Mouse (Mus musculus): ENCODE measurements at regions not wholly inside any gene's neighbourhood (a gene's known extent, or its start where the extent isn't known, plus 50 kb on each side); places are given as distances from the start of the nearest gene placed in this dataset.

GRCm38 (mm10) chr2:159361371-159361770 is 566.8 kb downstream of the Dhx35 start:
- no peak for DNase-seq (ENCODE audit: low read depth)

DNA sequence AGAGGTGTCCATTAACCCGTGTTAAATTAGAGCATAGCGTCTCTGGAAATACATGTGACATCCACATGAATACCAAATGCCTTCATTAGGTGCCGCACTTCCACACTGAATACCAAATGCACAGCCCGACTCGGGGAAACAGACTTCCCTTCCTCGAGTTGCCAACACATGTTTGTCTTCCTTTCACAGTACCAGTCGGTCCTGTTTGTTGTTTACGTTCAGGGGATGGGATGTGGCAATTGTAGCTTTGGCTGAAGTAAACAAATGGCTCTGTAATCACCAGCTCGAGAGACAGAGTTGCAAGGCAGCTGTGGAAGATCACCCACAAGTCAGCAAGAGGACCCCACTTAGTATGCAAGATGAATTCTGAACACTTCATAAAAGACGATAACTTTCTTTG is 598.3 kb downstream of the Dhx35 start:
- DNase-seq (ENCODE audit: low read depth): no peak

- DNase-seq (ENCODE audit: low read depth): no peak
Measured at GRCm38 (mm10) chr2:159401421-159402100, 607.0 kb downstream of the Dhx35 start.

- no peak for DNase-seq (ENCODE audit: low read depth)
Measured at GRCm38 (mm10) chr2:159404940-159405339, 610.3 kb downstream of the Dhx35 start.

DNA sequence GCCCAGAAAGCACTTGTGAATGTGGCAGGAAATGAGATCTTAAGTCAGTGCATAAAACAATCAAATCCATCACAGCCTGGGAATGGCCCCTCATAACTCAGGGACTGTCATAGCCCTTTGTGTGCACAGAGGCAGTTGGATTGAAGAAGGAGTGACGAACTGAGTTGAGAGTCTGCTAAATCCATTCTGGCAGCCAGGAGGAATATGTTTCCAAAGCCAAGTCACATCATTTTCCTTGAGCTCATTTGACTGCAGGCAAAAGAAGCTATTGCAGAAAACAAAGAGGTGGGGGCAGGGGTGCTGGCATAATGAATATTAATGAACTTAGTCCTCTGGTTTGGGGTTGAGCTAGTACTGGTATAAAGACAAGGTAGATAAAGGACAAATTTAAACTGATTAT is 620.0 kb downstream of the Dhx35 start:
- DNase-seq (ENCODE audit: low read depth): no peak

DNA sequence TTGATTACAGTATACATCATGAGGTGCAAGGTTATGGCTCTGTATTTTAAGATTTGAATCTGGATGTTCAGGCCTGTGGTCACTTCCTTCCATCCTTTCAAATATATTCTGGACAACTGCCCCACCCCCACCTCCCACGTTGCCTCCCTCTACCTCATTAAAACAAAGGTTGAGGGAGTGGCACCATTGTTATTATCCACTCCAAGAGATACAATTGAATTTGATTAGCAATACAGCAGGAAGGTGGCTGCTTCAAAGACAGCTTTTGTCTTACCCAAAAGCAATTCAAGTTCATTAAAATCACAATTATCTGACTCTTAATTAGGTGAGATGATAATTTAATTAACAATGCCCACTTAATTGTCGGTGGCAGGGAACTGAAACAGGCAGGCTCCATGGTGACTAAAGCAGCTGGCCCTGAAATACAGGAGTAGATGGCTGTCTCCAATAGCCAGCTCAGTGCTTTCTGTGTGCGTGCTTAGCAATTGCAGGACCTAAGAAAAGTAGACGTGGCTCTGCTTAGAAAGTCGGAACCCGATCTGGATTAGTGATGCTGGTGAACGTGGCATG is 623.8 kb downstream of the Dhx35 start:
- DNase-seq (ENCODE audit: low read depth): no peak

GRCm38 (mm10) chr2:159422281-159422937 is 627.8 kb downstream of the Dhx35 start:
- no peak for DNase-seq (ENCODE audit: low read depth)

DNA sequence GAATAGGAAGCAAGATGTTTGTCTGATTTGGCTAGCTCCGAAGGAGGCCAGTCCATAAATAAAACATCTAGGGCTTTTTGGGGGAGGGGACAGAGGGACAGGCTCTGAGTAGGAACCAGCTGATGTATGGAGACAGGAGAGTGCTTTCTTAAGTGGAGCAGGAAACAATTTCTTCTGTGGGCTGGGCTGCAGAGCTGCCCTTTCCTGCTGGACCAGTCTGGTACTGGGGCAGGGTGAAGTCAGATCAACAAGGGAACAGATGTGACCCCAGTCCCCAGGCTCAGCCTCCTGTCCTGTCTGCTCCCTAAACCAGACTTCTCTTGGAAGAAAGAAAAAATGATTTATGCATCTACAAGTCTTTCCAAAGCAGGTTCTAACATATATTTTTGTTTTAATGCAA is 633.6 kb downstream of the Dhx35 start:
- DNase-seq (ENCODE audit: low read depth): no peak

DNA sequence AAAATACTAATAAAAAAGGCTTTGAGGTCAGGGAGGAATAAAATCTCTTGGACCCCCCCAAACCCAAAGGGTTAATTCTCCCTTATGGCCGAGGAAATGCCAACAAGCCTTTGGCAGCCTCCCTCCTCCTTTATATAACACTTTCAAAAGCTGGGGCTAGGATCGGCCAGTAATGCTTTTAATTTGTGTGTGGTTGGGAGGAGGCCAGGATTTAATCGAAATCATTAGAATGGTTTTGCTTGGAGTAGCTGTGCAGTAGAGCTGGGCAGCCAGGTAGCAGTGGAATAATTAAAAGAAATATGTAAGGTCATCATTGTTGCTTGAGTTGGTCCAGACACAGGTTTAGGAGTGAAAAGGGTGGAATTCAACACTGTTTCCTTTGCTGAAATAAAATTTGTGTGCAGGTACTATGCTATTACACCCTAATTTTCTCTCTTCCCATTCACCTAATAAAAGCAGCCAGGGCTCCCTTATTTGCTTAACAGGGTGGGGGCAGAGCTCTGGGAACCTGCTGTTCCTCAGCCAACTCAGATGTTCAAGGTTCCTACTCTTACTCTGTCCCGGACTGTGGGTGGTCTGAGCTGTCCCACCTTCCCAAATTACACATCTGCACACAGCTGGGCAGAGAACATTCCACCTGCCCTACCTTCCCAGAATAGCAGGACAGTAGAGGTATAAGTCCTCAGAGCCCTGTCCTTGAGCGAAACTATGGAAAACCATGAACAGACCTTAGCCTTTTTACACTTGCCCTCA is 636.1 kb downstream of the Dhx35 start:
- no peak for DNase-seq (ENCODE audit: low read depth)

DNA sequence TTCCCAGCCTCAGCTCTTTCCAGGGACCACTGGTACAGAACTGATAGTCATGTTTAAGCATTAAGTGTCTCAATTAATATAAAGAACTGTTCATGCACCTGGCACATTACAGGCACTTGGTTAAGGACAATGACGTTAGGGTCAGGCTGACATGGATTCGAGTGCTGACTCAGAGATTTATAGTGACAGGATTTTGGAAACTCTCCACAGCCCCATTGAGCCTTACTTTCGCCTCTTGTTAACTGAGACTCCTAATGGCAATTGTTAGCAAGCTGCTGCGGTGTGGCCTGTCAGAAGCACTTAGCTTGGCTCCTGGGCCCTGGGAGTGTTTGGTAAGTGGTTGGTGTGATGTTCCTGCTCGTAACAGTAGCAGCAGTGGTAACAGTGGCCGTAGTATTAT is 644.4 kb downstream of the Dhx35 start:
- DNase-seq (ENCODE audit: low read depth): no peak

DNA sequence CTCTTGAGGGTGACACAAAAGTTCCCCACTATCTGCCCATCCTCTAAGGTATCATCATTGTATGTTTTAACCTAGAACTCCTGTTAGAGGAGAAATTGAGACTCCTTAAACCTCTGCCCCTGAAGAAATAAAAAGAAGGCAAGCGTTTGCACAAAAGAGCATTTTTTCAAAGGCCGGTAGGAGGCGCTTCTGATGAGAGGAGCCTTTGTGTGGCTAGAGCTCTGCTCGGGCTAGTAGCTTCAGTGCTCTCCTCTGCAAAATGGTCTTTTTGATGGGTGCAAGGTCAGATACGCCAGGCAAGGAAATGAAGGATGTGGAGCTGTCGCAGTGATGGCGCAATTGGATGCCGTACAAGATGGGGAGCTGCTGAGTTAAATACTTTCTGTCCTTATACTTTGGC is 649.0 kb downstream of the Dhx35 start:
- DNase-seq (ENCODE audit: low read depth): no peak

DNA sequence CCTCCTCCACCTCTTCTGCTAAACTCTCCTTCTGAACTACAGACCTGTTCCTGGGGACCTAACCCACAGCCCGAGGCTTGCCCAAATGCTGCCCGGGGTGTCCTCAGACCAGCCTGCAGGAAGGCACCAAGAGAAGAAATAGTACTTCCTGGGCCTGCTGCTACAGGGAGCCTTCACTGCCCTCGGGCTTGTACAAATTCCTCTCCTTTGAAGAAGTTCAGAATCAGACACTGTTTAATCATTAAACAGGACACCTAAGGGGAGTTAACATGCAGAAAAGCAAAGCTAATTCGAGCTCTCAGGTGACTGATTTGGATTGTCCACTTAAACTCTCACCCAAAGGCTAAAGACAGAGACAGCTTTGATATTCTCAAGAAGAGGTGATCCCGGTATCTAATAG is 651.8 kb downstream of the Dhx35 start:
- no peak for DNase-seq (ENCODE audit: low read depth)

- DNase-seq (ENCODE audit: low read depth): no peak
Measured at GRCm38 (mm10) chr2:159446886-159447285, 652.3 kb downstream of the Dhx35 start.

DNA sequence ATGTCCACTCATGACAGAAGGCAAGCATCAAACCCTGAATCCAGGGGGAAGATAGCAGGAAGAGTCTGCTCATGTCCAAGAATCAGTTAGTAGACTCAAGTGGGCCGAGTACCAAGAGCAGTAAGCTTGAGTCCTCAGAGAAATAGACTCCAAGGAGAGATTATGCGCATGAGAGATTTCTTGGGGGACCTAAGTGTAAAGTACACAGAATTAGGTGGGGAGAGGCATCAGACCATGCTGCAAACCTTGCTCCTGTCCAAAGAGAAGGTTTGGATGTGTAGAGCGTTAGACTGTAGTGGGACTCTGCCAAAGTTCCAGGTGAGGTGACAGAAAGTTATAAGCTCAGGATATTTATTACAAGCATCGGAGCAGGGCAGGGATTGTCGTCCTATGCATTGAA is 654.4 kb downstream of the Dhx35 start:
- DNase-seq (ENCODE audit: low read depth): no peak

DNA sequence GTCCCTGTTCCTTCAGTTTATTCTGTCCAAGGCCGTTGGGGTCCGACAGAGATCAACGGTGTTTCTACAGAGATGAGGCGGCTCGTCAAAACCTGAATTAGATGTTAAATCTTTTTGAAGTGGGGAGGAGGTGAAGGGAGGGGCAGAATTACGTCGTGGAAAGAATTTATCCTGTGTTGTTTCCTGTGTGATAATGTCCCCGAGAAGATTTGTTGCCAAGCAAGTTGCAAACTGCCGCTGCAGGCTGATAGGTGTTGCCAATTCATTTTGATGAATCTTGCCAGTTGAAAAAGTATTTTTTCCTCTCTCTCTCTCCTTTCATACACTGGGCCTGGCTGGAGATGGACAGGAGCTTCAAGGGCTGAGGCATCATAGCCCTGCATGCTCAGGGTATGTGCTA is 656.8 kb downstream of the Dhx35 start:
- DNase-seq (ENCODE audit: low read depth): no peak

GRCm38 (mm10) chr2:159481399-159482080 is 686.9 kb downstream of the Dhx35 start:
- DNase-seq (ENCODE audit: low read depth): no peak

DNA sequence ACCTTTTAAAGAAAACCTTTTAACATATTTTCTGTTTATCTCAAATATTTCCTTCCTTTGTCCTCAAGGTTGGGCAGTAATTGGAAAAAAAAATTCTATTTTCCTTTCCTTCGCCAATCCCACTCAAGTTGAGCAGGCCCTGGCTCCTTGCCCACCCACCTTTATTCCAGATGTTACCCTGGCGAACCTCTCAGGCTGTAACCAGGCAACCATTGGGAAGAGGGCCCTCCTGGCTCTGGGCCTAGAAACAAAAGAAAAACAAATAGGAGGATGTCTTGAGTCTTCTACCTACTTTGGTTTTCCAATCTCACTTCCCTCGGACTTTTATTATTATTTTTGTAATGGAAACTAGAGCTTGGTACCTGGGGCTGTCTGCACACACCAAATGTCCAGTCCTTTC is 696.5 kb downstream of the Dhx35 start:
- DNase-seq (ENCODE audit: low read depth): no peak

GRCm38 (mm10) chr2:159498691-159499090 is 704.1 kb downstream of the Dhx35 start:
- no peak for DNase-seq (ENCODE audit: low read depth)

GRCm38 (mm10) chr2:159501039-159501438 is 706.4 kb downstream of the Dhx35 start:
- no peak for DNase-seq (ENCODE audit: low read depth)

GRCm38 (mm10) chr2:159519066-159519465 is 724.5 kb downstream of the Dhx35 start:
- no peak for DNase-seq (ENCODE audit: low read depth)

- DNase-seq (ENCODE audit: low read depth): no peak
Measured at GRCm38 (mm10) chr2:159523739-159524138, 729.1 kb downstream of the Dhx35 start.

DNA sequence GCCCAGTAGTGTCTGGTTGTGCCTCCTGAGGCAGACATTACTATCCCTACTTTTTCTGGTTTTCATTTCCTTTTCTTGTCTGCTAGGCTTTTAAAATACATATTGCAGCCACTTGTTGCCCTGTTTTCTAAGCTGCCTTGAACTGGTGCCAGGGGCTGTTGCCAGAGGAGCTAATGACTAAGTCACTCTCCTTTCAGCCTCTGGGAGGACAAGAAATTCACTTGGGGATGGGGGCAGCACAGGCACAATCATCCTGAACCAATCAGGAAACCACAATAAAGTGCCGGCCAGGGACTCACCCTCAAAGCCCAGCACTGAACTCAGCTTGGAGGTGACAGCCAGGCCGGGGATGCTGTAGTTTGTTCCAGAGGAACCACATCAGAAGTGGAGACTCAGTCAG is 740.3 kb downstream of the Dhx35 start:
- no peak for DNase-seq (ENCODE audit: low read depth)

Data from 416B (cell line).